Comparison of ENCODE assay signal across 9 mouse cellular contexts in genomic region chr9:57148144-57148878, GRCm38 (mm10). TPM values are rescaled to one million over a fixed set of nuclear protein-coding genes. Genes with fewer than 3 reads are reported as not detected.
DNase-seq lines count a peak whose midpoint lies in the region; ATAC-seq and TF ChIP-seq lines count a peak whose summit lies in the region.
"Had no signal": no experiment of that assay in that cellular context is flagged by ENCODE, and none has a peak within 500 bp of the region (broad histone marks: within the 10 kb centered on the region; RNA-seq: fewer than 3 reads in every experiment).

Gene Neil1 (minus strand): TSS chr9:57148305.

- 1% methylated on average over 27 of the region's 27 CpGs for WGBS in embryonic facial prominence, embryonic 11.5 days
- under 1% methylated on average over 27 of the region's 27 CpGs for WGBS in intestine, postnatal 0 days
- 1% methylated on average over 27 of the region's 27 CpGs for WGBS in midbrain, embryonic 10.5 days

- peak; percentile 44 for TF ChIP-seq CTCF in intestine, postnatal 0 days (IDR thresholded peaks at IDR 0.05; ENCODE audit: low read depth)

- H3K36me3 ChIP-seq in embryonic facial prominence, embryonic 11.5 days (replicated peaks; ENCODE audit: control insufficient read depth, insufficient read depth, low read depth, low read length), result no peaks in the 10 kb centered on the region
- H3K36me3 ChIP-seq in intestine, postnatal 0 days (ENCODE audit: control insufficient read depth, insufficient read depth), result peaks cover 4% of the 10 kb centered on the region; the same call in 1 of the 2 replicates
- peaks cover 15% of the 10 kb centered on the region for H3K36me3 ChIP-seq in midbrain, embryonic 10.5 days

- peak; percentile 90 for ATAC-seq in embryonic facial prominence, embryonic 11.5 days (replicated peaks; ENCODE audit: insufficient number of reproducible peaks, low FRiP score, low TSS enrichment, low read depth)
- peak; percentile 94 for ATAC-seq in granulocyte monocyte progenitor cell, adult 5-6 weeks (replicated peaks; ENCODE audit: poor library complexity, severe bottlenecking)
- ATAC-seq in intestine, postnatal 0 days, result peak; percentile 94

- H3K4me1 ChIP-seq in embryonic facial prominence, embryonic 11.5 days (ENCODE audit: control insufficient read depth, insufficient read depth, low read length), result no peaks in the 10 kb centered on the region
- peaks cover 9% of the 10 kb centered on the region for H3K4me1 ChIP-seq in intestine, postnatal 0 days (replicated peaks; ENCODE audit: control insufficient read depth, insufficient read depth, low read length)
- peaks cover 27% of the 10 kb centered on the region for H3K4me1 ChIP-seq in midbrain, embryonic 10.5 days

- no peaks in the 10 kb centered on the region for H3K9me3 ChIP-seq in embryonic facial prominence, embryonic 11.5 days (replicated peaks; ENCODE audit: control insufficient read depth, low read length)
- H3K9me3 ChIP-seq in intestine, postnatal 0 days (ENCODE audit: control insufficient read depth), result no peaks in the 10 kb centered on the region
- no peaks in the 10 kb centered on the region for H3K9me3 ChIP-seq in midbrain, embryonic 10.5 days (replicated peaks)

- peak within 1 kb of the TSS; percentile 40 for H3K4me3 ChIP-seq in embryonic facial prominence, embryonic 11.5 days (ENCODE audit: low read depth, low read length)
- peak within 1 kb of the TSS; percentile 58 for H3K4me3 ChIP-seq in intestine, postnatal 0 days (ENCODE audit: low read depth, low read length)
- peak within 1 kb of the TSS; percentile 65 for H3K4me3 ChIP-seq in midbrain, embryonic 10.5 days

- intact Hi-C loops in left cerebral cortex, postnatal 36 days (cut with DNase I), result no loop called here

- H3K4me2 ChIP-seq in embryonic facial prominence, embryonic 11.5 days (ENCODE audit: low read depth, low read length), result peak within 1 kb of the TSS; percentile 75
- H3K4me2 ChIP-seq in intestine, postnatal 0 days (replicated peaks; ENCODE audit: low read depth), result peak within 1 kb of the TSS; percentile 85

- H3K9ac ChIP-seq in embryonic facial prominence, embryonic 11.5 days (replicated peaks; ENCODE audit: low read length), result peak within 1 kb of the TSS; percentile 61
- peak within 1 kb of the TSS; percentile 66 for H3K9ac ChIP-seq in intestine, postnatal 0 days (ENCODE audit: low read depth, low read length)

- no peaks in the 10 kb centered on the region for H3K27me3 ChIP-seq in embryonic facial prominence, embryonic 11.5 days (ENCODE audit: control insufficient read depth, insufficient read depth, low read length)
- H3K27me3 ChIP-seq in intestine, postnatal 0 days (replicated peaks; ENCODE audit: control insufficient read depth, insufficient read depth, low read length), result no peaks in the 10 kb centered on the region
- H3K27me3 ChIP-seq in midbrain, embryonic 10.5 days (ENCODE audit: low read depth, poor library complexity, severe bottlenecking), result no peaks in the 10 kb centered on the region
- H3K27me3 ChIP-seq: CH12.LX had no signal

- peak; percentile 82 to 84 for DNase-seq in urinary bladder, adult 18-20 months (ENCODE audit: low spot score in 2 of 2)
- no peak for DNase-seq in urinary bladder, postnatal 10 days (ENCODE audit: low spot score)
- DNase-seq in embryonic facial prominence, embryonic 11.5 days (ENCODE audit: low spot score), result peak; percentile 94
- DNase-seq in left cerebral cortex, postnatal 36 days (ENCODE audit: low spot score in 2 of 2), result peak; percentile 90 to 91
- peak; percentile 83 for DNase-seq in midbrain, embryonic 10.5 days (ENCODE audit: low spot score)
- peak; percentile 91 to 95 for DNase-seq in right cerebral cortex, postnatal 36 days (ENCODE audit: low spot score in 2 of 2)

- 0 out of 2 replicates have a peak within 1 kb of the TSS, but pooled peaks have one; percentile 5 for H3K27ac ChIP-seq in embryonic facial prominence, embryonic 11.5 days (replicated peaks; ENCODE audit: low read depth, low read length)
- H3K27ac ChIP-seq in intestine, postnatal 0 days (ENCODE audit: low read depth, low read length), result peak within 1 kb of the TSS; percentile 86
- H3K27ac ChIP-seq in midbrain, embryonic 10.5 days (replicated peaks), result peak within 1 kb of the TSS; percentile 86

RNA-seq across cellular contexts. Expression of gene Neil1, which starts in this region (rescaled TPM):
- 4.3 and 5.8 TPM in 2 replicates for polyA plus RNA-seq in embryonic facial prominence, embryonic 11.5 days (2014; fragmentation: Nextera tagmentation; extraction: Ambion mirVana)
- total RNA-seq in granulocyte monocyte progenitor cell, adult 5-6 weeks (2014; fragmentation: Nextera tagmentation), result 2.6 and 10.2 TPM in 2 replicates
- 0.88 and 1.9 TPM in 2 replicates for total RNA-seq in granulocyte monocyte progenitor cell, adult 5-6 weeks (2017)
- polyA plus RNA-seq in intestine, postnatal 0 days (2015; fragmentation: Nextera tagmentation; extraction: Ambion mirVana), result 4.2 and 5.2 TPM in 2 replicates
- 1 to 10 TPM; 8.6 TPM for total RNA-seq in left cerebral cortex, postnatal 36 days (2021)
- 5.4 and 7.1 TPM in 2 replicates for polyA plus RNA-seq in midbrain, embryonic 10.5 days (2016; fragmentation: Nextera tagmentation; extraction: Ambion mirVana)

Comparison
In these comparisons a context has a peak if more than half of its experiments do, and no peak if none do; other contexts are left out.
1. H3K27ac ChIP-seq: peak in every context shown above with its lines; median percentile 86 in intestine, postnatal 0 days; 86 in midbrain, embryonic 10.5 days; 5 in embryonic facial prominence, embryonic 11.5 days.